Mouse (Mus musculus) hindbrain, postnatal 0 days (tissue): Measurements from ENCODE around the gene Fmn2. TPM values are rescaled to one million over a fixed set of nuclear protein-coding genes. Genes with fewer than 3 reads are reported as not detected.

Experiments used
- ATAC-seq: fragments of 200-750 bp; cut with Nextera tagmentation; 2 replicates; pipeline ENCODE4 v1.8.0; 2017; ENCODE audit warnings: mild to moderate bottlenecking, moderate TSS enrichment, moderate library complexity
- DNase-seq: peaks from one replicate; pipeline ENCODE4 v3.0.0-alpha.2; 2015; ENCODE audit warnings: low spot score
- H3K27ac ChIP-seq: fragments of 300-500 bp; sonication (generic); 2 replicates; pipeline ENCODE4 v1.5.1; 2014; ENCODE audit warnings: mild to moderate bottlenecking
- H3K27me3 ChIP-seq: fragments of 300-500 bp; sonication (generic); 2 replicates; pipeline ENCODE4 v1.6.1; 2014; ENCODE audit warnings: low read length, mixed read lengths; ENCODE audit not compliant: insufficient read depth
- H3K36me3 ChIP-seq: fragments of 300-500 bp; sonication (generic); 2 replicates; pipeline ENCODE4 v1.6.1; 2014; ENCODE audit warnings: low read length, mixed read lengths; ENCODE audit not compliant: insufficient read depth
- H3K4me1 ChIP-seq: fragments of 300-500 bp; sonication (generic); 2 replicates; pipeline ENCODE4 v1.6.1; 2014; ENCODE audit warnings: antibody characterized with exemption, low read length, mixed read lengths; ENCODE audit not compliant: insufficient read depth
- H3K4me2 ChIP-seq: fragments of 300-500 bp; sonication (generic); 2 replicates; pipeline ENCODE4 v1.6.1; 2014; ENCODE audit warnings: low read depth, mild to moderate bottlenecking, low read length, moderate library complexity, mixed read lengths
- H3K4me3 ChIP-seq: fragments of 300-500 bp; sonication (generic); 2 replicates; pipeline ENCODE4 v1.5.1; 2014; ENCODE audit warnings: low read length
- H3K9ac ChIP-seq: fragments of 300-500 bp; sonication (generic); replicated peaks from 2 replicates; pipeline ENCODE4 v1.6.1; 2014; ENCODE audit warnings: mild to moderate bottlenecking, low read length, moderate library complexity, mixed read lengths
- H3K9me3 ChIP-seq: fragments of 300-500 bp; sonication (generic); 2 replicates; pipeline ENCODE4 v1.6.1; 2016; ENCODE audit warnings: low read length, mixed read lengths
- CTCF ChIP-seq: IDR thresholded peaks from 2 replicates; pipeline ENCODE4 v1.5.1; 2016; ENCODE audit warnings: antibody characterized with exemption, control low read depth, low read depth
- WGBS: fragments of 180-500 bp; shearing (Covaris S2); extraction: QIAGEN DNeasy Blood & Tissue Kit; methylation state at CpG from one replicate; pipeline ENCODE4 v1.1.7; 2014; 5-methylcytosine and 5-hydroxymethylcytosine counted together
- polyA plus RNA-seq: library from polyadenylated mRNA; unstranded; fragments of >200 nt; fragmentation: Nextera tagmentation; extraction: Ambion mirVana; gene quantifications from 2 replicates; pipeline ENCODE4 v1.2.1, GENCODE M21; 2015
- total RNA-seq: library from RNA; depleted of rRNA; stranded (reverse); fragments of >200 nt; gene quantifications from 2 replicates; pipeline ENCODE4 v1.2.3, GENCODE M21; 2014; rRNA removed

Fmn2 gene
- total RNA-seq (18.8 and 20.8 TPM in 2 replicates), polyA plus RNA-seq (6.8 and 7.8 TPM in 2 replicates)

- H3K4me3 ChIP-seq, result peak within 1 kb of the TSS; percentile 87
- peak within 1 kb of the TSS; percentile 92 for H3K4me2 ChIP-seq
- no peaks in the 10 kb centered on the region for H3K9me3 ChIP-seq
- H3K9ac ChIP-seq, result peak within 1 kb of the TSS; percentile 88
- H3K27me3 ChIP-seq, result no peaks in the 10 kb centered on the region
- under 1% methylated on average over 29 of the region's 29 CpGs for WGBS
- ATAC-seq, result peak; percentile 94
- DNase-seq, result peak; percentile 93
- peak within 1 kb of the TSS; percentile 93 for H3K27ac ChIP-seq
- TF ChIP-seq CTCF, result no peak; the same call in 1 of the 2 replicates
- peaks cover 13% of the 10 kb centered on the region for H3K4me1 ChIP-seq
- H3K36me3 ChIP-seq, result no peaks in the 10 kb centered on the region
Observed at GRCm38 (mm10) chr1:174501661-174502030, at the start of gene Fmn2. Fmn2 (plus strand) TSS chr1:174501825.

- TF ChIP-seq CTCF, result no peak
- no peaks in the 10 kb centered on the region for H3K9me3 ChIP-seq
- H3K9ac ChIP-seq, result no peak overlapping the region
- WGBS, result 80% methylated on average over 2 of the region's 2 CpGs
- DNase-seq (no peak), ATAC-seq (no peak)
- no peaks in the 10 kb centered on the region for H3K27me3 ChIP-seq
- H3K4me3 ChIP-seq, result no peak overlapping the region
- no peak overlapping the region for H3K27ac ChIP-seq
- no peak overlapping the region for H3K4me2 ChIP-seq
- no peaks in the 10 kb centered on the region for H3K4me1 ChIP-seq
- no peaks in the 10 kb centered on the region for H3K36me3 ChIP-seq
Observed at GRCm38 (mm10) chr1:174455100-174455499, 46.5 kb upstream of the Fmn2 start.

GRCm38 (mm10) chr1:174465385-174465784, 36.2 kb upstream of the Fmn2 start:
- Histone ChIP-seq H3K4me1 (no peaks in the 10 kb centered on the region), H3K27me3 (no peaks in the 10 kb centered on the region), H3K4me3 (no peak overlapping the region), H3K9ac (no peak overlapping the region), H3K4me2 (no peak overlapping the region), H3K36me3 (no peaks in the 10 kb centered on the region), H3K27ac (no peak overlapping the region), H3K9me3 (no peaks in the 10 kb centered on the region)
- 86% methylated on average over 3 of the region's 3 CpGs for WGBS
- no peak for TF ChIP-seq CTCF
- DNase-seq (no peak), ATAC-seq (no peak)

GRCm38 (mm10) chr1:174466240-174466639, 35.4 kb upstream of the Fmn2 start:
- ATAC-seq, result no peak
- Histone ChIP-seq H3K4me3 (no peak overlapping the region), H3K4me1 (no peaks in the 10 kb centered on the region), H3K27me3 (no peaks in the 10 kb centered on the region), H3K4me2 (no peak overlapping the region), H3K27ac (no peak overlapping the region), H3K9ac (no peak overlapping the region), H3K36me3 (no peaks in the 10 kb centered on the region), H3K9me3 (no peaks in the 10 kb centered on the region)
- WGBS, result 34% methylated on average over 2 of the region's 2 CpGs
- DNase-seq, result peak; percentile 73
- TF ChIP-seq CTCF, result peak; percentile 74

GRCm38 (mm10) chr1:174469736-174470135, 31.9 kb upstream of the Fmn2 start:
- H3K27me3 ChIP-seq, result no peaks in the 10 kb centered on the region
- no peak overlapping the region for H3K4me3 ChIP-seq
- ATAC-seq (peak; percentile 90), DNase-seq (peak; percentile 89)
- peak; percentile 98 for TF ChIP-seq CTCF
- 5% methylated on average over 6 of the region's 6 CpGs for WGBS
- no peak overlapping the region for H3K27ac ChIP-seq
- H3K36me3 ChIP-seq, result no peaks in the 10 kb centered on the region
- no peak overlapping the region for H3K9ac ChIP-seq
- H3K9me3 ChIP-seq, result no peaks in the 10 kb centered on the region
- H3K4me2 ChIP-seq, result no peak overlapping the region
- no peaks in the 10 kb centered on the region for H3K4me1 ChIP-seq

GRCm38 (mm10) chr1:174482567-174482966, 19.1 kb upstream of the Fmn2 start:
- ATAC-seq (no peak), DNase-seq (no peak)
- H3K9me3 ChIP-seq, result no peaks in the 10 kb centered on the region
- WGBS, result 89% methylated on average over 6 of the region's 6 CpGs
- no peak overlapping the region for H3K9ac ChIP-seq
- H3K4me2 ChIP-seq, result no peak overlapping the region
- no peaks in the 10 kb centered on the region for H3K27me3 ChIP-seq
- H3K36me3 ChIP-seq, result no peaks in the 10 kb centered on the region
- no peak for TF ChIP-seq CTCF
- no peaks in the 10 kb centered on the region for H3K4me1 ChIP-seq
- no peak overlapping the region for H3K27ac ChIP-seq
- H3K4me3 ChIP-seq, result no peak overlapping the region

- Histone ChIP-seq H3K27me3 (no peaks in the 10 kb centered on the region), H3K9ac (no peak overlapping the region), H3K27ac (no peak overlapping the region), H3K4me3 (no peak overlapping the region), H3K4me2 (no peak overlapping the region), H3K9me3 (no peaks in the 10 kb centered on the region), H3K36me3 (no peaks in the 10 kb centered on the region), H3K4me1 (peaks cover 6% of the 10 kb centered on the region; the same call in 1 of the 2 replicates)
- WGBS, result 20% methylated on average over 4 of the region's 4 CpGs
- no peak for TF ChIP-seq CTCF
- no peak for DNase-seq
- ATAC-seq, result no peak
Observed at GRCm38 (mm10) chr1:174500064-174500463, 1.6 kb upstream of the Fmn2 start.
